Mouse (Mus musculus) heart, adult 18-20 months (tissue): ENCODE results near the gene Sap30l. TPM values are rescaled to one million over a fixed set of nuclear protein-coding genes. Genes with fewer than 3 reads are reported as not detected.
"Not testable (repeated sequence)": the region's sequence is repeated elsewhere in the genome, so short reads cannot be mapped to it uniquely, and the experiment has no call there.

Source experiments
- DNase-seq, 2 experiments: peaks; one replicate each; pipeline ENCODE4 v3.0.0; 2021 to 2022; ENCODE audit warnings: mixed read lengths in 1 of 2
- total RNA-seq, 2 experiments: library from RNA; stranded (reverse); gene quantifications; 2 replicates each; pipeline ENCODE4 v1.2.3; 2021

The Sap30l gene
- total RNA-seq, 2 experiments from 2014 or later: 48.5 to 51.8 TPM

- no peak for DNase-seq
Observed at GRCm38 (mm10) chr11:57831281-57831781, 29.9 kb downstream of the Sap30l start.

DNA sequence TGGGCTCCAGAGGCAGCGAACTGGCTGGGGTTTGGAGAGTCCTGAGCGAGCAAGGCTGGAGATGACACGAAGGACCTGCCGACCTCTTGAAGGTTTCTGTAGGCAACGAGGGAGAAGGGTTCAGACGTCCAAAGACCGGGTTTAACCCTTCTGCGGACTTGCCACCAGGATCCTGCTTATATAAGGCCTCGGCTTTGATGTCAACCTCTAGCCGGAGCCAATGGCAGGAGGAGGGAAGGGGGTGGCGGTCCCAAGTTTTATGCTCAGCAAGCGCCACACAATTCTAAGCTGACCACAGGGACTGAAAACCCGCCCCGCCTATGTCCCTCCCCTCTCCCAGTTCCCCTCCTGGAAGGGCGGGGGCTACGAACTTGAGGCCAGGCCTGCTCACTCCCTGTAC is 30.4 kb downstream of the Sap30l start:
- DNase-seq: no peak

GRCm38 (mm10) chr11:57832552-57833201 is 31.2 kb downstream of the Sap30l start, which contains the start of gene Hand1:
Gene Hand1, minus strand, starts transcription at chr11:57832818.
- DNase-seq: no peak

DNA sequence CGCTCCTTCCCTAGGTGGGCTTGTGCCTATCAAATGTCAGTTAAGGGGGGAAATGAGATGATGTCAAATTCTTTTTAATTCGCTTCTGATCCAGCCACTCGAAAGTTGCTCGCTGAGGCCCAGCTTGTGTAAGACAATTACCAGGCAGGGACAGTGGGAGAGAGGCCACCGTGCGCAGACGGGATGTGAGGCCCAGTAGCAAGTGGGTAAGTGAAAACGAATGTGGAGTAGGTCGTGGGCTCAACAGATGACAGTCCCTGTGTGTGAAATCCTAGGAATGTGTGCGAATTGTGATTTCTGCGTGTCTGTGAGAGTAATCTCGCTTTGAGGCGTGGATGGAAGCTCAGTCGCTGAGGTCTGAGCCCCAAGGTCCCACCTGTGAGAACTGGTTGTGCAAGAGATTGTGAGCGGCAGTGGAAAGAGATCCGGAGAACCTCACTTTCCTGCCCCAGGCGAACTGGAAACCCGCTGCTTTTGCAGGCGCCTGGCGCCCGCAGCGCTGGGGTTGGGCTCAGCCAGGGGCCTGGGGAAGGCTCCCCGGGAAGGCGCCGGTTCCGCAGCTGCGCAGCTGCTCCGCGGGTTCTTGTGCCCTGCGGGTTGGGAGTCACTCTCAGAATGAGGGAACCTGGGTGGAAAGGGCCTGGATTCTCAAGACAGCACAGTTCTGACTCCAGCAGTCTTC is 32.0 kb downstream of the Sap30l start:
- DNase-seq: no peak

DNA sequence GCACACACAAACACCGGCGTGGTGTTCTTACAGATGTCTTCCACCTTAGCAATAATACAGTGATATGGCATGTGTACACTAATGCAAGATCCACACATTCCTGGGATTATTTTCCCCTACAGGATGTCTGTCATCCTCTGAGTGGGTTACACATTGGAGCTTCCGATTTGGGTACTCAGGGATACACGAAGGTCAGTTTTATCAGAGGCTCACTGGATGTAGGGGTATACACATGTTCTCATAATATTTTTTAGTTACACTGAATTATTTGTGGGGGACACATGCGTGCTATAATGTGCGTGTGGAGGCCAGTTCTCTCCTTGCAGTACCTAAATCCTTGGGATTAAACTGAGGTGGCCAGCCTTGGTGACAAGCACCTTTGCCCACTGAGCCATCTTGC is 32.6 kb downstream of the Sap30l start:
- no peak for DNase-seq

- DNase-seq: no peak
Observed at GRCm38 (mm10) chr11:57835331-57835730, 33.9 kb downstream of the Sap30l start.

DNA sequence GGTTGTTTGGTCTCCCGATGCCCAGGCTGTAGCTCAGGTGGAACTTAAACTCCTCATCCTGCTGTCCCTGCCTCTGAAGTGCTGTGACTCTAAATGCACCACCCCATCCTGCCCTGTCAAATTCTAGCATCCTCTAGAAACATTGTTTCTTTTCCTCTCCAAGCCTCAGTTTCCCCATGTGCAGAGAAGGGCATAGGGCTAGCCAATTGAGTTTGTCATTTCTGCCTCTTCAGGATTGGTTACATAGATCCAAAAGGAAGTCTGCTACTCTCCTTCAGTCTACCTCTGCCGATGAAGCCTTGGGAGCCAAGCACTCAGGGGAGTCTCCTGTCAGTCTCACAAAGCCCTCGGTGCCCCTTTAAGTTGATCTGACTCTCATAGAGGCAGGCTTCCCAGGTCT is 34.5 kb downstream of the Sap30l start:
- DNase-seq: no peak

DNA sequence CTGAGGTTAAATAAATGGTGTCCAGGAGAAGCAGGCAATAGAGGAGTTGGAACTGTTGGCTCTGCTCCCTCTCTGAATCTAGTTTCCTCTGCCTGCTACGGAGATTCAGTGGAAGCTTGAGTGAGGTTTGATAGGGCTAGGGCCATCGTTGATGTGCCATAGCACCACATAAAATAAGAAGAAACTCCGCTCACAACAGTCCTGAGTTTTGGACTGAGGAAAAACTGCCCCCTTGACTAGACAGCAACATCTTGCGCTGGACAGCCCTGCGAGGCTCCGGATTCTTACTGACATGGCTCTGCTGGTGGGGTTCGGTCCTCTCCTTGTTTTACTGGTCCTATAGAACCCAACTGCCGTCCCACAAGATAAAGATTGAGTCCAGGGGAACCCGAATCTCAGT is 35.0 kb downstream of the Sap30l start:
- DNase-seq: no peak

DNA sequence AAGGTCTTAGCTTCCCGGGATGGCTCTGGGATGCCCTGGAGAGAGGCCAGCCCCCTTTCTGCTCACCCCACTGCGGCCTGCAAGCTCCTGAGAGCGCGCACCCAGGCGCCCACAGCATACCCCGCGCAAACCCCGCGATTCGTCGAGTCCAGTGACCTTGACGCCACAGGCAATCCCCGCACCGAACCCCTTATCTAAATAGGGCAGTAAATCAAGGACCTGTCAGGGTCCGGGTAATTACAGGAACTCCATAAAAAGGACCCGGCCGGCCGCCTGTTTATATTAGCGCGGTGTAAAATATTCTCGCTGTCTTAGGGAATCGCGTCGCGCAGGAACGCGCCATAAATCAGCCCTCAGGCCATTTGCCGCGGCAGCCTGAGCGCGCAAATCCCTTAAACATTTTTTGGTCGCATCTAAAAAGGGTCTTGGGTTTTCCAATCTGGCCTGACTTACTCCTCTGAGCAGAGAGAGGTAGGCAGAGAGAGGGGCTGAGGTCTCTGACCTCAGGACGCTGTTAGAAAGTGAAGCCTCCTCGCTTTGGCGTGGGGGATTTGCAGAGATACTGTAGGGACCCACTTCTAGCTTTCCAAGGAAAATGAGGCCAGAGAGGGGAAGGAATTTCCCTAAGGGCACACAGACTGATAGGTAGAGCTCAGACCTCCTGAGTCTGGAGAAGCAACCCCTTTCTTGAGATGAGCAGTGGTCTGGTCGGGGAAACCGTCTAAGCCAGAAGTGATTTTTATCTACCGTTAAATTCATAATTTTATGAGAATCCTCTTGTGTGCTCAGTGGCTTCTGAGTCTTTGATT is 35.6 kb downstream of the Sap30l start:
- no peak for DNase-seq

- DNase-seq: no peak
Observed at GRCm38 (mm10) chr11:57837861-57838680, 36.6 kb downstream of the Sap30l start.

- DNase-seq: no peak
Observed at GRCm38 (mm10) chr11:57840986-57841385, 39.5 kb downstream of the Sap30l start.

GRCm38 (mm10) chr11:57841391-57841790 is 40.0 kb downstream of the Sap30l start:
- DNase-seq: no peak

- not testable (repeated sequence) for DNase-seq
Observed at GRCm38 (mm10) chr11:57846421-57847363, 45.3 kb downstream of the Sap30l start.

DNA sequence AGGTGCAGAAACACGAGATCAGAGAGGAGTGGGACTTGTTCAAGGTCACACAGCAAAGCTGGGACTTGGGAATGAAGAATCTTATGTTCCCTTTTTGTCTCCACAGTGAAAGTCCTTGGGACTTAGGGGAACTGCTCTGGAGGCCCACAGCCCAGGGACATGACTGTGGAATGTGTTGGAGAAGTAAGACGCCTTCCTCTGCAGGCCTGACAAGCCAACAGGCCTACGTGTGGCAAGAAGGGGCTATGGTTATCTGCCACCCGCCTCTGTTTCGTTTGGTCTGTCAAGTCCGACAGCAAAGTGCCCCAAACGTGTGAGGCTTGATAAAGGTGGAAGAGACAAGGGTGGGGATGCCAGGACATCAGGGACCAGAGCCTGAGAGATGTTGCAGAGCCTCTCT is 46.0 kb downstream of the Sap30l start:
- no peak for DNase-seq

DNA sequence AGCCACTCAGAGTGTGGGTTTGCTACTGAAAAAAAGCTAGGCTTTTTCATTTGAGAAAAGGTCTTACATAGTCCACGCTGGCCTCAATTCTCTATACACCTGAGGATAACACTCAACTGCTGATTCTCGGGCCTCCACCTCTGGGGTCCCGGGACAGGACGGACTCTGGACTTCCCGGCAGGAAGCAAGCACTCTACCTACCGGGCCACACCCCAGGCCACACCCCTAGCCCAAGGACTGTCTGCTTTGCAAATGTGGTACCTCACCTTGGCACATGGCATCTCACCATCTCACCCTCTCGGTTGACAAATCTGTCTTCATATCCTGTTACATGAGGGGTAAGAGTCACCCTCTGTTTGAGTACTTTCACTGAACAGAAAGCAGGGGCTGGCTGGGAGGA is 48.9 kb downstream of the Sap30l start:
- DNase-seq: no peak

GRCm38 (mm10) chr11:57850931-57851330 is 49.5 kb downstream of the Sap30l start:
- DNase-seq: no peak

GRCm38 (mm10) chr11:57853571-57853970 is 52.1 kb downstream of the Sap30l start:
- no peak for DNase-seq

DNA sequence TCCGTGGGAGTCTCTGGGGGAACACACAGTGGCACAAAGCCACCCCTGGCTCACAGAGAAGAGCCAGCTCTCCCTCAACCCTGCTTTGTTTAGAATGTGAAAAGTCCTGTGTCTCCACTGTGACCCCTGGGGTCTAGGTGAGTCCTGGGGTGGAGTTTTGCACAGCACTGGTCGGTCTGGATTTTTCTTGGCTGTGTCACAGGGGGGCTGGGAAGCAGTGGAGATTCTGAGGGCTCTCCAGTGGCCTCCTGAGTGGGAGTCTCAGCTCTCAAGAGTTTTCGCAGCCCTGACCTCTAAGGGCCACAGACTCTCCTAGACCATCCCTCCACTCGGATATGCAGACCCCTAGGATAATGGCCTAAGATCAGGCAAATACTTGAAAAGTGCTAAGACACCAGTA is 56.3 kb downstream of the Sap30l start:
- no peak for DNase-seq
